Mouse (Mus musculus) heart, embryonic 14.5 days (tissue): Measurements from ENCODE around the gene Unc13d. TPM values are rescaled to one million over a fixed set of nuclear protein-coding genes. Genes with fewer than 3 reads are reported as not detected.
A peak's percentile ranks its signal among the peaks of the same experiment; 100 is the strongest.

Experiments used
- ATAC-seq: fragments of 200-750 bp; cut with Nextera tagmentation; 2 replicates; pipeline ENCODE4 v1.8.0; 2017; ENCODE audit warnings: low read depth, moderate TSS enrichment; ENCODE audit not compliant: insufficient number of reproducible peaks, insufficient read depth, low FRiP score
- H3K27ac ChIP-seq, 2 experiments: fragments of 200-500 bp in 1 of 2; fragments of 300-500 bp in 1 of 2; sonication (generic) in 1 of 2; replicated peaks in 1 of 2; 2 replicates each; pipeline ENCODE4 v1.5.1; 2012 to 2014; ENCODE audit warnings: low read depth in 2 of 2, low read length in 2 of 2, control low read depth in 1 of 2, mild to moderate bottlenecking in 1 of 2, mixed read lengths in 1 of 2; ENCODE audit not compliant: control insufficient read depth in 1 of 2, insufficient read depth in 1 of 2
- H3K27me3 ChIP-seq: fragments of 300-500 bp; sonication (generic); 2 replicates; pipeline ENCODE4 v1.6.1; 2014; ENCODE audit warnings: mild to moderate bottlenecking, low read length, control low read depth; ENCODE audit not compliant: control insufficient read depth, insufficient read depth
- H3K36me3 ChIP-seq: fragments of 300-500 bp; sonication (generic); 2 replicates; pipeline ENCODE4 v1.6.1; 2014; ENCODE audit warnings: mild to moderate bottlenecking, control low read depth, low read length, mixed read lengths; ENCODE audit not compliant: control insufficient read depth, insufficient read depth
- H3K4me1 ChIP-seq, 2 experiments: fragments of 200-500 bp in 1 of 2; fragments of 300-500 bp in 1 of 2; sonication (generic) in 1 of 2; 2 replicates each; pipeline ENCODE4 v1.6.1; 2012 to 2014; ENCODE audit warnings: low read length in 2 of 2, control low read depth in 1 of 2, mixed read lengths in 1 of 2; ENCODE audit not compliant: control insufficient read depth in 2 of 2, insufficient read depth in 2 of 2
- H3K4me2 ChIP-seq: fragments of 300-500 bp; sonication (generic); 2 replicates; pipeline ENCODE4 v1.6.1; 2014; ENCODE audit warnings: mild to moderate bottlenecking, low read length
- H3K4me3 ChIP-seq, 2 experiments: fragments of 200-500 bp in 1 of 2; fragments of 300-500 bp in 1 of 2; sonication (generic) in 1 of 2; 2 replicates each; pipeline ENCODE4 v1.5.1; 2012 to 2014; ENCODE audit warnings: low read length in 2 of 2, mild to moderate bottlenecking in 2 of 2, control low read depth in 1 of 2, low read depth in 1 of 2, moderate library complexity in 1 of 2; ENCODE audit not compliant: control insufficient read depth in 1 of 2, insufficient read depth in 1 of 2
- H3K9ac ChIP-seq: fragments of 300-500 bp; sonication (generic); 2 replicates; pipeline ENCODE4 v1.6.1; 2014; ENCODE audit warnings: mild to moderate bottlenecking, low read length
- H3K9me3 ChIP-seq: fragments of 300-500 bp; sonication (generic); 2 replicates; pipeline ENCODE4 v1.6.1; 2016; ENCODE audit warnings: low read length, control low read depth; ENCODE audit not compliant: control insufficient read depth
- WGBS: fragments of 180-500 bp; shearing (Covaris S2); extraction: QIAGEN DNeasy Blood & Tissue Kit; methylation state at CpG from one replicate; pipeline ENCODE4 v1.1.7; 2014; 5-methylcytosine and 5-hydroxymethylcytosine counted together
- polyA plus RNA-seq: library from polyadenylated mRNA; unstranded; fragments of >200 nt; fragmentation: Nextera tagmentation; extraction: Ambion mirVana; gene quantifications from 2 replicates; pipeline ENCODE4 v1.2.1, GENCODE M21; 2014

The Unc13d gene
- polyA plus RNA-seq, 1 experiment from 2014 or later: 0.69 TPM

GRCm38 (mm10) chr11:116057237-116057881, 20.4 kb downstream of the Unc13d start:
- Histone ChIP-seq H3K4me3 (no peak overlapping the region), H3K27ac (peak overlapping the region; percentile 4 to 33; a peak in 2 of 4 replicates), H3K9me3 (no peaks in the 10 kb centered on the region), H3K4me1 (peaks cover 13 to 16% of the 10 kb centered on the region in 2 experiments), H3K9ac (no peak overlapping the region), H3K27me3 (no peaks in the 10 kb centered on the region), H3K4me2 (no peak overlapping the region), H3K36me3 (peaks cover 100% of the 10 kb centered on the region)
- WGBS: 25% methylated on average over 4 of the region's 4 CpGs
- no peak for ATAC-seq

GRCm38 (mm10) chr11:116055873-116056272, 21.9 kb downstream of the Unc13d start:
- H3K9me3 ChIP-seq: no peaks in the 10 kb centered on the region
- peaks cover 13 to 16% of the 10 kb centered on the region in 2 experiments for H3K4me1 ChIP-seq
- H3K9ac ChIP-seq: no peak overlapping the region
- ATAC-seq: no peak
- H3K4me3 ChIP-seq: no peak overlapping the region
- no peak overlapping the region for H3K4me2 ChIP-seq
- peaks cover 100% of the 10 kb centered on the region for H3K36me3 ChIP-seq
- WGBS: 84% methylated on average over 11 of the region's 11 CpGs
- H3K27ac ChIP-seq: no peak overlapping the region
- H3K27me3 ChIP-seq: no peaks in the 10 kb centered on the region

GRCm38 (mm10) chr11:116053510-116054229, 24.1 kb downstream of the Unc13d start:
- Histone ChIP-seq H3K36me3 (peaks cover 100% of the 10 kb centered on the region), H3K4me2 (no peak overlapping the region), H3K9ac (no peak overlapping the region), H3K27ac (no peak overlapping the region), H3K4me3 (no peak overlapping the region), H3K9me3 (no peaks in the 10 kb centered on the region), H3K4me1 (peaks cover 13 to 16% of the 10 kb centered on the region in 2 experiments), H3K27me3 (no peaks in the 10 kb centered on the region)
- ATAC-seq: no peak
- 79% methylated on average over 9 of the region's 9 CpGs for WGBS

- Histone ChIP-seq H3K27ac (no peak overlapping the region), H3K27me3 (no peaks in the 10 kb centered on the region), H3K9me3 (no peaks in the 10 kb centered on the region), H3K9ac (no peak overlapping the region), H3K36me3 (peaks cover 96% of the 10 kb centered on the region), H3K4me1 (no peaks in the 10 kb centered on the region), H3K4me2 (no peak overlapping the region), H3K4me3 (no peak overlapping the region)
- 85% methylated on average over 4 of the region's 4 CpGs for WGBS
- ATAC-seq: no peak
Observed at GRCm38 (mm10) chr11:116050196-116050595, 27.6 kb downstream of the Unc13d start.

- peaks cover 95% of the 10 kb centered on the region for H3K36me3 ChIP-seq
- 80% methylated on average over 2 of the region's 2 CpGs for WGBS
- H3K4me2 ChIP-seq: no peak overlapping the region
Observed at GRCm38 (mm10) chr11:116049610-116050009, 28.2 kb downstream of the Unc13d start.

GRCm38 (mm10) chr11:116045173-116045572, 32.6 kb downstream of the Unc13d start:
- ATAC-seq: no peak
- peaks cover 68% of the 10 kb centered on the region for H3K36me3 ChIP-seq
- H3K4me2 ChIP-seq: no peak overlapping the region
- H3K9me3 ChIP-seq: no peaks in the 10 kb centered on the region
- no peak overlapping the region for H3K27ac ChIP-seq
- H3K4me1 ChIP-seq: no peaks in the 10 kb centered on the region
- no peak overlapping the region for H3K9ac ChIP-seq
- 94% methylated on average over 6 of the region's 6 CpGs for WGBS
- no peaks in the 10 kb centered on the region for H3K27me3 ChIP-seq
- H3K4me3 ChIP-seq: no peak overlapping the region

More at GRCm38 (mm10) chr11:116049610-116050009, 28.2 kb downstream of the Unc13d start:
- Histone ChIP-seq H3K9me3 (no peaks in the 10 kb centered on the region), H3K27ac (no peak overlapping the region), H3K27me3 (no peaks in the 10 kb centered on the region), H3K4me3 (no peak overlapping the region), H3K9ac (no peak overlapping the region), H3K4me1 (no peaks in the 10 kb centered on the region)
- no peak for ATAC-seq

GRCm38 (mm10) chr11:116043286-116043685, 34.5 kb downstream of the Unc13d start:
- ATAC-seq: no peak
- Histone ChIP-seq H3K4me3 (no peak overlapping the region), H3K27me3 (no peaks in the 10 kb centered on the region), H3K9ac (no peak overlapping the region), H3K9me3 (no peaks in the 10 kb centered on the region), H3K27ac (no peak overlapping the region), H3K4me2 (no peak overlapping the region), H3K36me3 (peaks cover 66% of the 10 kb centered on the region), H3K4me1 (no peaks in the 10 kb centered on the region)
- 95% methylated on average over 1 of the region's 1 CpGs for WGBS
